In the genomic region with DNA sequence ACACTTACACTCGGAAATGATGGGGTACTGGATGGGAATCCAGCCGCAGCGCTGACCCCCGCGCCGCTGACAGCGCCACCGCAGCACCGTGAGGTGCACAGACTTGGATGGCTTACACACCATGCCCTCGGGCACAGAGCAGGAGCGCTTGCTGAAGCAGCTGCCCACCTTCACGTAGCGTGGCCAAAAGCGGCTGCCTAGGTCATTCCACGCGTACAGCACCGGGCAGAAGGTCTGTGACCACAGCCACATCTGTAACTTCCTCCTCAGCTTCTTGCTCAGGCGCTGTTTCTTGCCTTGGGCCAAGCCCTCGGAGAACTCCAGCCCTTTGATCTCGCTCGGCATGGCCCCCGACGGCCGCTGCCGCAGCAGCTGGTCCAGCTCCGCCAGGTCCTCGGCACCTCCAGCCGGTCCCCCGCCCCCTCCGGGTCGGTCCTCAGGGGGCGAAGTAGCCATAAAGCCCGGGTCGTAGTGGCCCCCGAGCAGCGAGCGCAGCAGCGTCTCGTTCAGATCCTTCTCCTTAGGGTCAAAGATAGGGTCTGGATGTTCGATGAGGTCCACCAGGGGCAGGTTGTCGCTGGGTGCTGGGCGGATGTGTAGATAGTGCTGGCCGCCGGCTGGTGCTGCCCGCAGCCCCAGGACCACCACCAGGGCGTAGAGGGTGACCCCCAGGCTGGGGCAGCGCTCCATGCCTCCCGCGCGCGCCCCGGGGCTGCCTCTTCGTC, we compare ENCODE assay signal across 8 mouse cellular contexts. TPM values are rescaled to one million over a fixed set of nuclear protein-coding genes. Genes with fewer than 3 reads are reported as not detected.
DNase-seq lines count a peak whose midpoint lies in the region; ATAC-seq and TF ChIP-seq lines count a peak whose summit lies in the region.

No protein-coding gene starts in this region.

- DNase-seq in gastrocnemius, adult 2 months: peak; percentile 26
- DNase-seq in gastrocnemius, adult 8-10 months (ENCODE audit: low spot score in 2 of 2): no peak
- peak; percentile 74 for DNase-seq in hindbrain, embryonic 10.5 days (ENCODE audit: low spot score)

- 0 out of 2 replicates have a peak, but pooled peaks cover 2% of the 10 kb centered on the region for H3K9me3 ChIP-seq in ES-Bruce4 (replicated peaks; ENCODE audit: control insufficient read depth, insufficient read depth, low read length, poor library complexity, severe bottlenecking)
- H3K9me3 ChIP-seq in embryonic facial prominence, embryonic 12.5 days: no peaks in the 10 kb centered on the region
- 0 out of 2 replicates have a peak, but pooled peaks cover 4% of the 10 kb centered on the region for H3K9me3 ChIP-seq in hindbrain, embryonic 10.5 days
- H3K9me3 ChIP-seq in limb, embryonic 12.5 days: no peaks in the 10 kb centered on the region
- H3K9me3 ChIP-seq in neural tube, embryonic 13.5 days: no peaks in the 10 kb centered on the region

- peaks cover 37% of the 10 kb centered on the region for H3K27me3 ChIP-seq in ES-Bruce4 (ENCODE audit: control insufficient read depth, insufficient read depth, low read length, poor library complexity, severe bottlenecking)
- peaks cover 15% of the 10 kb centered on the region for H3K27me3 ChIP-seq in embryonic facial prominence, embryonic 12.5 days
- peaks cover 35% of the 10 kb centered on the region for H3K27me3 ChIP-seq in hindbrain, embryonic 10.5 days (ENCODE audit: insufficient read depth, poor library complexity, severe bottlenecking)
- H3K27me3 ChIP-seq in limb, embryonic 12.5 days: peaks cover 57% of the 10 kb centered on the region
- peaks cover 24% of the 10 kb centered on the region; the same call in 1 of the 2 replicates for H3K27me3 ChIP-seq in neural tube, embryonic 13.5 days

- H3K36me3 ChIP-seq in ES-Bruce4 (ENCODE audit: control insufficient read depth, insufficient read depth, low read length, poor library complexity, severe bottlenecking): no peaks in the 10 kb centered on the region
- H3K36me3 ChIP-seq in embryonic facial prominence, embryonic 12.5 days: no peaks in the 10 kb centered on the region
- H3K36me3 ChIP-seq in hindbrain, embryonic 10.5 days: no peaks in the 10 kb centered on the region
- no peaks in the 10 kb centered on the region for H3K36me3 ChIP-seq in limb, embryonic 12.5 days
- no peaks in the 10 kb centered on the region for H3K36me3 ChIP-seq in neural tube, embryonic 13.5 days

- TF ChIP-seq EP300 in ES-Bruce4 (IDR thresholded peaks at IDR 0.05; ENCODE audit: insufficient read depth, low read depth, low read length): no peak

- H3K4me3 ChIP-seq in gastrocnemius, adult 2 months: peak overlapping the region; percentile 81
- H3K4me3 ChIP-seq in ES-Bruce4 (ENCODE audit: low read depth, low read length): peak overlapping the region; percentile 51
- H3K4me3 ChIP-seq in embryonic facial prominence, embryonic 12.5 days: peak overlapping the region; percentile 66
- H3K4me3 ChIP-seq in hindbrain, embryonic 10.5 days: peak overlapping the region; percentile 73
- peak overlapping the region; percentile 68 for H3K4me3 ChIP-seq in limb, embryonic 12.5 days (replicated peaks)
- peak overlapping the region; percentile 69 for H3K4me3 ChIP-seq in neural tube, embryonic 13.5 days

- no peak for TF ChIP-seq POLR2A in ES-Bruce4 (IDR thresholded peaks at IDR 0.05; ENCODE audit: insufficient read depth, low read length)

- H3K4me1 ChIP-seq in ES-Bruce4 (ENCODE audit: control insufficient read depth, insufficient read depth, low read length): peaks cover 1% of the 10 kb centered on the region
- peaks cover 30% of the 10 kb centered on the region for H3K4me1 ChIP-seq in embryonic facial prominence, embryonic 12.5 days
- H3K4me1 ChIP-seq in hindbrain, embryonic 10.5 days (replicated peaks): peaks cover 56% of the 10 kb centered on the region
- peaks cover 30% of the 10 kb centered on the region for H3K4me1 ChIP-seq in limb, embryonic 12.5 days (replicated peaks)
- H3K4me1 ChIP-seq in neural tube, embryonic 13.5 days (replicated peaks): peaks cover 36% of the 10 kb centered on the region

- intact Hi-C loops in gastrocnemius, adult 2 months (cut with DNase I): loop anchor here (2.0 kb wide), 1 partner anchor 201 kb away; no protein-coding TSS in a partner anchor

- TF ChIP-seq CTCF in gastrocnemius, adult 2 months (IDR thresholded peaks at IDR 0.05): no peak
- no peak for TF ChIP-seq CTCF in ES-Bruce4 (IDR thresholded peaks at IDR 0.05; ENCODE audit: low read depth, low read length)

- H3K27ac ChIP-seq in gastrocnemius, adult 2 months: peak overlapping the region; percentile 73
- no peak overlapping the region for H3K27ac ChIP-seq in ES-Bruce4 (ENCODE audit: insufficient read depth, low read length)
- H3K27ac ChIP-seq in embryonic facial prominence, embryonic 12.5 days: peak overlapping the region; percentile 86
- peak overlapping the region; percentile 91 for H3K27ac ChIP-seq in hindbrain, embryonic 10.5 days
- peak overlapping the region; percentile 90 for H3K27ac ChIP-seq in limb, embryonic 12.5 days
- peak overlapping the region; percentile 88 for H3K27ac ChIP-seq in neural tube, embryonic 13.5 days (replicated peaks)

- peak overlapping the region; percentile 93 for H3K4me2 ChIP-seq in embryonic facial prominence, embryonic 12.5 days (replicated peaks)
- peak overlapping the region; percentile 92 for H3K4me2 ChIP-seq in limb, embryonic 12.5 days
- H3K4me2 ChIP-seq in neural tube, embryonic 13.5 days: peak overlapping the region; percentile 96

- under 1% methylated on average over 53 of the region's 53 CpGs for WGBS in embryonic facial prominence, embryonic 12.5 days
- WGBS in hindbrain, embryonic 10.5 days: under 1% methylated on average over 53 of the region's 53 CpGs
- under 1% methylated on average over 53 of the region's 53 CpGs for WGBS in limb, embryonic 12.5 days
- under 1% methylated on average over 53 of the region's 53 CpGs for WGBS in neural tube, embryonic 13.5 days

- peak overlapping the region; percentile 85 for H3K9ac ChIP-seq in ES-Bruce4 (ENCODE audit: low read depth, poor library complexity, severe bottlenecking)
- H3K9ac ChIP-seq in embryonic facial prominence, embryonic 12.5 days: peak overlapping the region; percentile 74
- peak overlapping the region; percentile 82 for H3K9ac ChIP-seq in limb, embryonic 12.5 days (replicated peaks)
- H3K9ac ChIP-seq in neural tube, embryonic 13.5 days: peak overlapping the region; percentile 81

- ATAC-seq in embryonic facial prominence, embryonic 12.5 days (ENCODE audit: insufficient number of reproducible peaks, insufficient read depth, low FRiP score, low TSS enrichment): no peak
- no peak for ATAC-seq in limb, embryonic 12.5 days (ENCODE audit: insufficient number of reproducible peaks, insufficient read depth, low FRiP score, low TSS enrichment, low read depth)
- no peak for ATAC-seq in neural tube, embryonic 13.5 days (ENCODE audit: low read depth)
- no peak for ATAC-seq in monocyte, adult 5-6 weeks (replicated peaks; ENCODE audit: insufficient number of reproducible peaks, low FRiP score, low TSS enrichment, poor library complexity, severe bottlenecking)

RNA-seq across cellular contexts. Expression of a gene that starts 0.6 kb away (rescaled TPM):
- total RNA-seq in gastrocnemius, adult 2 months (2021): 1 to 10 TPM; 3.1 to 3.5 TPM
- 1 to 10 TPM; 2.0 to 3.6 (median 2.8) TPM for total RNA-seq in gastrocnemius, adult 8-10 months (2022)
- 12.5 and 14.2 TPM in 2 replicates for polyA plus RNA-seq in ES-Bruce4 (2011; ENCODE audit: insufficient read depth, insufficient read length, low read depth, missing spikeins)
- 6.8 and 7.4 TPM in 2 replicates for polyA plus RNA-seq in embryonic facial prominence, embryonic 12.5 days (2016; fragmentation: Nextera tagmentation; extraction: Ambion mirVana)
- polyA plus RNA-seq in hindbrain, embryonic 10.5 days (2016; fragmentation: Nextera tagmentation; extraction: Ambion mirVana): 2.2 and 4.3 TPM in 2 replicates
- 11.1 TPM in 2 replicates for polyA plus RNA-seq in limb, embryonic 12.5 days (2016; fragmentation: Nextera tagmentation; extraction: Ambion mirVana)
- 2.6 and 3.4 TPM in 2 replicates for polyA plus RNA-seq in neural tube, embryonic 13.5 days (2015; fragmentation: Nextera tagmentation; extraction: Ambion mirVana)
- total RNA-seq in monocyte, adult 5-6 weeks (2017): not detected in 3 replicates

Comparison
In these comparisons a context has a peak if more than half of its experiments do, and no peak if none do; other contexts are left out.
1. DNase-seq: peak in gastrocnemius, adult 2 months (single experiment) and hindbrain, embryonic 10.5 days (single experiment); none in gastrocnemius, adult 8-10 months (0 of 2).
2. Peak in every context shown above with its lines, with median percentiles within 50 percentile points of each other: H3K4me3 ChIP-seq, H3K9ac ChIP-seq and H3K4me2 ChIP-seq.